Mouse (Mus musculus) olfactory bulb, adult 2 months (tissue): Measurements from ENCODE around the gene Gda. TPM values are rescaled to one million over a fixed set of nuclear protein-coding genes. Genes with fewer than 3 reads are reported as not detected.

Source experiments
- H3K27ac ChIP-seq: fragments of 200-500 bp; 2 replicates; pipeline ENCODE4 v1.5.1; 2012; ENCODE audit warnings: low read depth, low read length; ENCODE audit not compliant: insufficient read depth
- H3K4me1 ChIP-seq: fragments of 200-500 bp; 2 replicates; pipeline ENCODE4 v1.6.1; 2012; ENCODE audit warnings: low read length; ENCODE audit not compliant: control insufficient read depth, insufficient read depth
- H3K4me3 ChIP-seq: fragments of 200-500 bp; 2 replicates; pipeline ENCODE4 v1.5.1; 2012; ENCODE audit warnings: mild to moderate bottlenecking, low read depth, low read length, moderate library complexity; ENCODE audit not compliant: insufficient read depth
- CTCF ChIP-seq: fragments of 200-500 bp; IDR thresholded peaks from 2 replicates; pipeline ENCODE4 v1.5.1; 2012; ENCODE audit warnings: low read depth, mild to moderate bottlenecking, low read length, moderate library complexity; ENCODE audit not compliant: insufficient read depth
- POLR2A ChIP-seq: fragments of 200-500 bp; IDR thresholded peaks from 2 replicates; pipeline ENCODE4 v1.6.1; 2012; ENCODE audit warnings: mild to moderate bottlenecking, low read depth, low read length, moderate library complexity; ENCODE audit not compliant: insufficient read depth
- WGBS: fragments of 180-500 bp; shearing (Covaris S2); methylation state at CpG from one replicate; pipeline ENCODE4 v1.1.7; 2018; 5-methylcytosine and 5-hydroxymethylcytosine counted together
- polyA plus RNA-seq: library from polyadenylated mRNA; stranded (reverse); fragments of >200 nt; gene quantifications from 2 replicates; pipeline ENCODE4 v1.2.4, GENCODE M21; 2012; ENCODE audit warnings: low replicate concordance; ENCODE audit not compliant: missing spikeins, insufficient read depth, insufficient read length

Gene Gda
- polyA plus RNA-seq, 1 experiment, result 178 TPM

DNA sequence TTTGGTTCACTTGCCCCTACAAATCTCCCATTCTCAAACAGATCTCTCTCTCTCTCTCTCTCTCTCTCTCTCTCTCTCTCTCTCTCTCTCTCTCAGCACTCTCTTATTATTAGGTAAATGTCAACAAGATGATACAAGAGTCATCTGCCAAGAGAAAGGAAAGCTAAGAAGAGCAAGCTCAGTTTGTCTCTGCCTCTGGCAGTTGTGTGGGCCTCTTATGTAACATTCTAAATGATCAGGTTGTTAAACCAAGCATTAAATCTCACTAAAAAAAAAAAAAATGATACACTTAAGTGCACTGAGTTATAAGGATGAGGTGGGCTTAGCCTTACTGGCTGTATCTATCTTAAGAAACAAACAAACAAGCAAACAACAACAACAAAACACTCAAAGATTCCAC, 18.1 kb upstream of the Gda start:
- TF ChIP-seq CTCF (no peak), POLR2A (no peak)
- H3K27ac ChIP-seq, result no peak overlapping the region; the same call in 1 of the 2 replicates
- no peaks in the 10 kb centered on the region for H3K4me1 ChIP-seq

DNA sequence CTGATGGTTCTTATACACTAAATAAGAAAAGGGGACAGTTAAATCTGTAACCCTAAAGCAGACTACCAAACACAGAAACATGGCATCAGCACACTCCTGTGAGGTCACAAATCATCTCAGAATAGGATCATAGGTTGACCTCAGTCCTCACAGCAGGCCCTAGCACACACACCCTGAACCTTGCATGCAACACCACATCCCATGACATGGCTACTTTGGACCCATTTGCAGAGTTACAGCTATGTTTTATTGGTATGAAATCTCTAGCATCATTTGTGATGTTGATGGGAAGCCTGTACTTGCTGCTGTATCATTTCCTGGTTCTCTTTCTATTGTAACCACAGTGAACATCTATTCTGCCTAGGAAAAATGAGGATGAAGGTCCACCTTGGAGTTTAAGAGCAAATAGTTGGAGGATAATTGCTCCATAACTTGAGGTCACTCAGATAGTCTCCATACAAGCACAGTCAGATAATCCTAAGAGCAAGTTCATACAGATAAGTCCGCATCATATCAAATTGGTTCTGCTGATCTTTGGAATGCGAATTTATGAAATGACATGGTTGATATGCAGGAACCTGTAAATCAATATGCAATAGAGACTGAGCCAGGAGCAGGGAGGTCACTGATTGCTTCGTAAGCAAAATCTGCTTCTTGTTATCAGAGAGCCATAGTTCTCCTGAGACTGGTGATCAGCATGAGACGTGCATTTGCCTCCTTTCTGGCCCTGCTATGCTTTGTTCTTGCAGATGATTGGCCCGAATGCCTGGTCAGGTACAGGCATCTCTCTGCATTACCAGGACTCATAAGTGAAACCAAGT, 14.1 kb upstream of the Gda start:
- WGBS, result 94% methylated on average over 5 of the region's 5 CpGs
- Histone ChIP-seq H3K4me1 (no peaks in the 10 kb centered on the region), H3K27ac (no peak overlapping the region), H3K4me3 (no peak overlapping the region)
- TF ChIP-seq POLR2A, result no peak
- TF ChIP-seq CTCF, result no peak

More for the DNA sequence above, 18.1 kb upstream of the Gda start:
- H3K4me3 ChIP-seq, result no peak overlapping the region

DNA sequence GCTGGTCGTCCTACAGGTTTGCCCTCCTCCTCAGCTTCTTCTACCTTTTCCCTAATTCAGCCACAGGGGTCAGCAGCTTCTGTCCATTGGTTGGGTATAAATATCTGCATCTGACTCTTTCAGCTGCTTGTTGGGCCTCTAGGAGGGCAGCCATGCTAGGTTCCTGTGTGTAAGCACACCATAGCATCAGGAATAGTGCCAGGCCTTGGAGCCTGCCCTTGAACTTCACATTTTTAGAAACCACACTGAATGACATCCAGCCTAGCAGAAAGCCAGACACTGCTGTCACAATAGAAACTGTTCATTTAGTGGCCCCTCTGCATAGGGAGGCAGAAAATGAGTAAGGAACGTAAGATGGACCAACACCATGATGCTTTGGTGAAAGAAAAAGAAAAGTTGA, 8.9 kb upstream of the Gda start:
- Histone ChIP-seq H3K4me1 (peaks cover 5% of the 10 kb centered on the region; the same call in 1 of the 2 replicates), H3K27ac (no peak overlapping the region), H3K4me3 (no peak overlapping the region)

DNA sequence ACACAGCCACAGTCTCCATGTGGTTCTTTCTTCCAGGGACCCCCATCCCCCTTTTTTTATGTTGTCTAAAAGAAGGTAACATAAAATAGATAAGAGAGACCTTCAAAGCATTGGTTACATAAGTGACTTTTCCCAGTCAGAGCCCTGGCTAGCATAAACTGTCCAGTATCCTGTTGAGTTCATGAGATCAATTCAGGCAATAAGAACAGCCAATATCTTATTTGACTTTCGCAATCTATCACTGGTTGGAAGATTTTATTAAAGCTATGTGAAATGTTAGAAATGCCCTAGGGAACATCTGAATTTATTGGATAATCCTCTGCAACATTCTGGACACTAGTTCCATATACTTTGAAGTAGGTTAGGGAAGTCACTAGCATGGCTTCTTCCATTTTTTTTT, 7.8 kb upstream of the Gda start:
- TF ChIP-seq CTCF (no peak), POLR2A (no peak)
- Histone ChIP-seq H3K4me3 (no peak overlapping the region), H3K4me1 (peaks cover 5% of the 10 kb centered on the region; the same call in 1 of the 2 replicates), H3K27ac (no peak overlapping the region)
- WGBS, result 98% methylated on average over 1 of the region's 1 CpGs

More for the DNA sequence above, 8.9 kb upstream of the Gda start:
- TF ChIP-seq POLR2A (no peak), CTCF (no peak)
- 92% methylated on average over 2 of the region's 2 CpGs for whole genome bisulfite sequencing

DNA sequence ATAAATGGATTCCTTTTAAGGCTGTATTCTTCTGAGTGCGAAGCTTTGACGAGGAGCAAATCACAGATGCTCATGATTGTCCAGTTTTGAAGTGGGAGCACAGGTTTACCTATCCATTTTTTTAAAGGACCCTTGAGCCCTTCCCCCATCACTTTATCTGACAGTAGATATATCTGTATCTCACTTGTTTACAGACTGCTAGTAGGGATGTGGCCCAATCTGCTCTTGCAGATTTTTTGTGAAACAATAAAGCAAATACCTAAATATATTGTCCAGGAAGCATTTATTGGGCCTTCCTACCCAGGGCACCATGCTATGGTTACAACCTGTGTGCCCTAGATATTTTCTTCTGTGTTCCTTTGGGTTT, 6.8 kb upstream of the Gda start:
- 50% methylated on average over 2 of the region's 2 CpGs for WGBS
- peaks cover 5% of the 10 kb centered on the region; the same call in 1 of the 2 replicates for H3K4me1 ChIP-seq
- TF ChIP-seq CTCF (no peak), POLR2A (no peak)
- no peak overlapping the region for H3K4me3 ChIP-seq
- H3K27ac ChIP-seq, result no peak overlapping the region

DNA sequence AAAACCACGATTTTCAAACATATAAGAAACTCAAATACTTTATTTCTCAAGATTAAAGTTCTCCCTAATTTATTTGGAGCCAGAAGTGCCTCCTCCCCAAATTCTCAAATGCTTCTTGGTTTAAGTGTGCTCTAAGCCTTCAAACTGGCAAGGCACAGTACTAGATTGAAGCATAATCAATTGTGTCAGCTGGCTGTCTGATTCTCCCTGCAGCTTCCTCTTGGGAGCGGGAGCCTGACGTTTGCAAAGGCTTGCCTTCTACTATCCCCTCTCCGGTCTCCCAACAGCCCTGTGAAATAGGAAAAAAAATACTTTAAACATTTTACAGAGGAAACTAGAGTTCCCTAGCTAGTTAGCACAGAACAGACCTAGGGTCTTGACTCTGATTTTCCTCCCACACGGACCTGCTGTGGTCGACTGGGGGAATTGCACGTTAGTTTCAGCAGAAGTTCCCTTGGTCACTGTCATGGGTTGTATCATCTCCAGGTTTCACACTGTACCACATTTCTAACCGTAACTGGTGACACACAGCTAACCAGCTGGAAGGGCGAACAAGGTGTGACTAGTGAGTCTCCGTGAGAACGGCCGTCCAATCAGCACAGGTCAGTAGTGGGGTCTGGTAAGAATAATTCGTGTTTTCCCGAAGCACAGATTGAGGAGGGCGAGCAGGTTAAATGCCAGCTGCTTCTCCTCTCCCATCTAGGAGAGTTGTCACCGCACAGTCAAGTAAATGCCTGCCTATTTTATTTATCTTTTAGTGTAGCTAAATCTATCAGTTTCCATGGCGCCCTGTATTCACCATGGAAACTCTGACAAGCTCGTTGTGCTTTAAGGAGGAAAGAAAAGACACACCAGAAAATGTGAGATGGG, 6.2 kb upstream of the Gda start:
- H3K4me1 ChIP-seq, result peaks cover 5% of the 10 kb centered on the region; the same call in 1 of the 2 replicates
- TF ChIP-seq POLR2A (no peak), CTCF (no peak)
- H3K4me3 ChIP-seq, result no peak overlapping the region
- no peak overlapping the region for H3K27ac ChIP-seq
- WGBS, result 52% methylated on average over 18 of the region's 18 CpGs

DNA sequence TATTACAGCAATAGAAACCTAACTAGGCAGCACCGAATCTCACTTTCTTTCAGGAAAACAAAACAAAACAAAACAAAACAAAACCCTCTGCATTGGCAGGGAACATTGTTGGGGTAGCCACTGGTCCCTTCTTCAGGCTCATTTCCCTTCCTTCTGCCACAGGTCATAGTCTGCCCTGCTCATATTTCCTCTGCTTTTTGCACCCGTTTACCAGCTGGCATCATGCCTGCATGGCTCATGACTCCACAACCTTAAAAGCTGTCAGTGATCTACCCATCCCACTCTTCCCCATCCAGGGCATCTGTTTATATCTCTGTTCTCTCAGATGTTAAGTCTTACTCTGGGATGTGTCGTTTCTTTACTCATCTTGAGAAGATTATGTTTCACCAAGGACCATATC, 5.3 kb upstream of the Gda start:
- Histone ChIP-seq H3K4me1 (peaks cover 5% of the 10 kb centered on the region; the same call in 1 of the 2 replicates), H3K4me3 (no peak overlapping the region), H3K27ac (no peak overlapping the region)
- WGBS, result 44% methylated on average over 3 of the region's 3 CpGs
- TF ChIP-seq CTCF (no peak), POLR2A (no peak)

DNA sequence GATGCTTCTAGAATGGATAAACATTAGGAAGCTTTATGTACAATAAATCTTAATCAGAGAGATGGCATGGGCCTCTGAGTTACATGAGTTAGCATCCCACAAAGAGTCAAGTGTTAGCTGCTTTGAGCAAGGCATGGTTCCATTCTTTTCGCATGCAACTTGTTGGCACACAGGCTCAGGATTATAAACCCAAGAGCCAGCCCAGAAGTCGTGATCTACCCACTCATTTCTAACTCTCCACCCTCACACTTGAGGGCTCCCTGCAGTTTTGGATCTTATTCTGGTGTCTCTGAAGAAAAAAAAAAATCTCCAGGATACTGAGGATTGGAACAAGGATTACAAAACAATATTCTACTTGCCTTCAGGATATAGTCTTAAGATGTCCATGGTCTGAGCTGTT, 4.5 kb upstream of the Gda start:
- Histone ChIP-seq H3K4me1 (peaks cover 5% of the 10 kb centered on the region; the same call in 1 of the 2 replicates), H3K27ac (no peak overlapping the region), H3K4me3 (no peak overlapping the region)
- TF ChIP-seq POLR2A (no peak), CTCF (no peak)
- WGBS, result 55% methylated on average over 2 of the region's 2 CpGs

DNA sequence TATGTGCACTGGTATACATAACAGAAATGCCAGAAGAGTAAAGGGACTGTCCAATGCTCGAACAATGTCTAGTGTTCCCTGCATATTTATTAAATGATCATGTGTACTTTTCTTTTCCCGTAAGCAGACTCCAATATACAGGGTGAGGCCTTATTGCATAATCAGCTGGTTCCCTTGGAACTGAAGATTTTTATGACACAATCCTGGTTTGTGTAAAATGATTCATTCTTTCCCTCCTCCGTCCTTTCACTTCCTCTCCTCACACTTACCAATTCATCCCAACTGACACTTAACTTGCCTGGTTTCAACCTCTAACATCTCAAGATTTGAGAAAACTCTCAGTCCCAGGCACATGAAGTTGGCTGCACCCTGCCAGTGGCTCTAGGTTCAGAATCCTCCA, 3.5 kb upstream of the Gda start:
- no peak for TF ChIP-seq CTCF
- TF ChIP-seq POLR2A, result no peak
- 86% methylated on average over 3 of the region's 3 CpGs for WGBS
- H3K4me3 ChIP-seq, result no peak overlapping the region
- H3K4me1 ChIP-seq, result peaks cover 5% of the 10 kb centered on the region; the same call in 1 of the 2 replicates
- no peak overlapping the region for H3K27ac ChIP-seq
